Mouse (Mus musculus): Measurements from ENCODE around the gene Rhog. TPM values are rescaled to one million over a fixed set of nuclear protein-coding genes. Genes with fewer than 3 reads are reported as not detected.

The Rhog gene
- polyA plus RNA-seq (2015; fragmentation: Nextera tagmentation; extraction: Ambion mirVana), result 42.5 and 58.3 TPM in 2 replicates

DNA sequence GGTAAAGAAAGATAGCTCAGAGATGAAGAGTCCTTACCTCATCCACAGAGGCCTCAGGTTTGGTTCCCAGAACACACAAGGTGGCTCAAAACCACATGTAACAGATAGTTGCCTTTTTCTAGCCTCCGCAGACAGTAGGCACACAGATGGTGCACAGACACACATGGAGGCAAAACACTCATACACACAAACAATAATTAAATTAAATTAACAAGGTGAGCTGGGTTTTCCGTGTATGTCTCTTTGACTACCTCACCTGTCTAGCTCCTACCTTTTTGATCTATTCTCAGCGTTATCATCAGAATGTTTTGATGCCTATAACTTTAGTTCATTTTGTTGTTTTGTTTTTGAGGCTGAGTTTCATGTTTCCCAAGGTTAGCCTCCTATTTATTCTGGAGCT, at the start of gene Rhog:
Gene Rhog (minus strand): TSS at position 101 of the 400 bp plus-strand sequence.

DNA sequence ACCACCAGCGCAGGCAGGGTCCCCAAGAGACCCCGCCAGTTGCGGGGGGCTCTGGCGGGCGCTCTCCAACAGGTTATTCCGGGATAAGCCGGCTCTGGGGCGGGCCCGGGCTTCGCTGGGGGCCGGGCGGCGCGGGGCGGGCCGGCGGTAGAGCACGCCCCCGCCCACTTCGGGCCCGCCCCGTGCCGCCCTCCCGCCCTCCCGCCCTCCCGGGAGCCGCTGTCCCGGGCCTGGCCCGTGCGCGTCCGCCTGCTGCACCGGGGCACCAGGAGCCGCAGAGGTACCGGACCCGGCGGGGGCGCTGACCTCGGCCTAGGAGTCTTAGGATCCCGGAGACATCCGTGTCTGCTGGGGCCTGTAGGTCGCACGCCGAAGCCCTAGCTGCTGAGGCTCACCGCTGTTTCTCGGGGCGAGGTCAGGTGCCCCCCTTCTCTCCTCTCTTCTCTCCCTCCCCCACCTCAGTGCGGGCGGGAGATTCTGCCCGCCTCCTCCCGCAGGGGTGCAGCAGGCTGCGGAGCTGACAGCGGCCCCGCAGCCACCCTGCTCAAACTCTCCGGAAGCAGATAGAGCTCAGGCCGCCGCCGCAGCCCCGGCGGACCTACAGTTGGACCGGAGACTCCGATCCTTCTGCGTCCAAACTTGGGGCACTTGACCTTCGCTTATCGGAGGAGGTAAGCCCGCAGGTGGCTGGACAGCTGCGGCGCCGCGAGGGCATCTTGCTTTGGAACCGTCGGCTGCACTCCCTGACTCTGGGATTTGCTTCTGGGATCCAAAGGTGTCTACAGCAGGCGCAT, 11.9 kb upstream of the Rhog start, which contains the start of gene Stim1:
Gene Stim1 (plus strand): TSS at position 206 of the 794 bp plus-strand sequence.

GRCm38 (mm10) chr7:102209756-102210721, 45.8 kb downstream of the Rhog start, which contains the start of the genes Nup98 and Pgap2:
Nup98 (minus strand) TSS chr7:102210176.
Pgap2 (plus strand) TSS chr7:102210208.

Other genes with a start within 250 kb of the Rhog start
- 7.5 and 13.6 TPM in 2 replicates for gene Il18bp, start 237.4 kb downstream of the Rhog start, polyA plus RNA-seq (2015; fragmentation: Nextera tagmentation; extraction: Ambion mirVana)
- gene Rnf121, start 190.6 kb downstream of the Rhog start, polyA plus RNA-seq (2015; fragmentation: Nextera tagmentation; extraction: Ambion mirVana), result 14.0 and 15.6 TPM in 2 replicates
- 8.7 and 12.5 TPM in 2 replicates for gene Xndc1, start 190.5 kb downstream of the Rhog start, polyA plus RNA-seq (2015; fragmentation: Nextera tagmentation; extraction: Ambion mirVana)
- gene Xntrpc, start 190.3 kb downstream of the Rhog start, polyA plus RNA-seq (2015; fragmentation: Nextera tagmentation; extraction: Ambion mirVana), result 0.35 TPM in 2 replicates
- not detected in 2 replicates for gene Trpc2, start 172.9 kb downstream of the Rhog start, polyA plus RNA-seq (2015; fragmentation: Nextera tagmentation; extraction: Ambion mirVana)
- 2.0 and 2.4 TPM in 2 replicates for gene Art1, start 154.3 kb downstream of the Rhog start, polyA plus RNA-seq (2015; fragmentation: Nextera tagmentation; extraction: Ambion mirVana)
- gene Art5, start 146.6 kb downstream of the Rhog start, polyA plus RNA-seq (2015; fragmentation: Nextera tagmentation; extraction: Ambion mirVana), result 1.1 and 1.7 TPM in 2 replicates
- 0.29 TPM in 1 of 2 replicates, not detected in the other for gene Chrna10, start 139.2 kb downstream of the Rhog start, polyA plus RNA-seq (2015; fragmentation: Nextera tagmentation; extraction: Ambion mirVana)
- 10.6 and 14.8 TPM in 2 replicates for gene Nup98, start 45.9 kb downstream of the Rhog start, polyA plus RNA-seq (2015; fragmentation: Nextera tagmentation; extraction: Ambion mirVana)
- gene Pgap2, start 45.8 kb downstream of the Rhog start, polyA plus RNA-seq (2015; fragmentation: Nextera tagmentation; extraction: Ambion mirVana), result 79.7 and 172 TPM in 2 replicates
- gene Stim1, start 11.8 kb upstream of the Rhog start, polyA plus RNA-seq (2015; fragmentation: Nextera tagmentation; extraction: Ambion mirVana), result 20.1 and 31.1 TPM in 2 replicates
- gene Rrm1, start 185.6 kb upstream of the Rhog start, polyA plus RNA-seq (2015; fragmentation: Nextera tagmentation; extraction: Ambion mirVana), result 43.2 and 47.8 TPM in 2 replicates
- gene Olfr543, start 225.6 kb upstream of the Rhog start, polyA plus RNA-seq (2015; fragmentation: Nextera tagmentation; extraction: Ambion mirVana), result not detected in 2 replicates
- 0.08 TPM in 1 of 2 replicates, not detected in the other for gene Olfr544, start 232.3 kb upstream of the Rhog start, polyA plus RNA-seq (2015; fragmentation: Nextera tagmentation; extraction: Ambion mirVana)
- not detected in 2 replicates for gene Olfr545, start 243.5 kb upstream of the Rhog start, polyA plus RNA-seq (2015; fragmentation: Nextera tagmentation; extraction: Ambion mirVana)